Mouse (Mus musculus) limb, embryonic 15.5 days (tissue): ENCODE measurements around the gene Dock2. TPM values are rescaled to one million over a fixed set of nuclear protein-coding genes. Genes with fewer than 3 reads are reported as not detected.

Experiments
- ATAC-seq: fragments of 200-750 bp; cut with Nextera tagmentation; 2 replicates; pipeline ENCODE4 v1.8.0; 2017; ENCODE audit warnings: low read depth, moderate TSS enrichment; ENCODE audit not compliant: insufficient number of reproducible peaks, low FRiP score, low TSS enrichment
- H3K27ac ChIP-seq: fragments of 300-500 bp; sonication (generic); 2 replicates; pipeline ENCODE4 v1.5.1; 2015; ENCODE audit warnings: moderate library complexity, mild to moderate bottlenecking, inconsistent platforms
- H3K27me3 ChIP-seq: fragments of 300-500 bp; sonication (generic); 2 replicates; pipeline ENCODE4 v1.6.1; 2015; ENCODE audit warnings: inconsistent platforms
- H3K36me3 ChIP-seq: fragments of 300-500 bp; sonication (generic); 2 replicates; pipeline ENCODE4 v1.6.1; 2015; ENCODE audit warnings: inconsistent platforms
- H3K4me1 ChIP-seq: fragments of 300-500 bp; sonication (generic); 2 replicates; pipeline ENCODE4 v1.6.1; 2015; ENCODE audit warnings: inconsistent platforms
- H3K4me2 ChIP-seq: fragments of 300-500 bp; sonication (generic); 2 replicates; pipeline ENCODE4 v1.6.1; 2015; ENCODE audit warnings: mild to moderate bottlenecking, inconsistent platforms
- H3K4me3 ChIP-seq: fragments of 300-500 bp; sonication (generic); 2 replicates; pipeline ENCODE4 v1.5.1; 2015; ENCODE audit warnings: mild to moderate bottlenecking, inconsistent platforms
- H3K9ac ChIP-seq: fragments of 300-500 bp; sonication (generic); 2 replicates; pipeline ENCODE4 v1.6.1; 2015; ENCODE audit warnings: inconsistent platforms
- H3K9me3 ChIP-seq: fragments of 300-500 bp; sonication (generic); 2 replicates; pipeline ENCODE4 v1.6.1; 2016; ENCODE audit warnings: inconsistent platforms
- WGBS: fragments of 180-500 bp; shearing (Covaris S2); methylation state at CpG from one replicate; pipeline ENCODE4 v1.1.7; 2015; 5-methylcytosine and 5-hydroxymethylcytosine counted together
- polyA plus RNA-seq: library from polyadenylated mRNA; unstranded; fragments of >200 nt; fragmentation: Nextera tagmentation; extraction: Ambion mirVana; gene quantifications from 2 replicates; pipeline ENCODE4 v1.2.1, GENCODE M21; 2015

The Dock2 gene
- polyA plus RNA-seq, 1 experiment from 2014 or later: 2.6 TPM

- H3K4me3 ChIP-seq: no peak overlapping the region
- H3K27ac ChIP-seq: no peak overlapping the region
- no peak overlapping the region for H3K9ac ChIP-seq
- H3K36me3 ChIP-seq: no peaks in the 10 kb centered on the region
- 62% methylated on average over 8 of the region's 8 CpGs for WGBS
- no peaks in the 10 kb centered on the region for H3K27me3 ChIP-seq
- no peaks in the 10 kb centered on the region for H3K4me1 ChIP-seq
- ATAC-seq: no peak
- no peaks in the 10 kb centered on the region for H3K9me3 ChIP-seq
- H3K4me2 ChIP-seq: no peak overlapping the region
These were observed 919 bp downstream of the Dock2 start for GRCm38 (mm10) chr11:34782516-34783430.

DNA sequence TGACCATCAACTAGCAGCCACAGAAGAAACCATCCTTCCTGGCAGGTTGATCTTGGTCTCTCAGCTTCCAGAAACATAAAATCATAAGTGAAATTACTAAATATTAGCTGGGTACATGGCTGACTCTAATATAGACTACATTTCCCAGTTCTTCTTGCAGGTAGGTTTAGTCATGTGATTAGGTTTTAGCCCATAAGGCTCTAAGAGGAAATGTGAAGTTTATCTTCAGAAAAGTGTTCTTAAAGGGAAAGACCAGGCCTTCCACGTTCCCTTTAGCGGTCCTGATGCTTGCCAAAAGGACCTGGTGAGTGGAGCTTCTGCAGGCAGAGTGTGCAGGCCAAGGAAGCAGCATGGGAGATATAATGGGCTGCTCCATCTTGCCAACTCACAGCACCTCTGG, 2.9 kb downstream of the Dock2 start:
- ATAC-seq: no peak
- Histone ChIP-seq H3K9ac (no peak overlapping the region), H3K4me1 (no peaks in the 10 kb centered on the region), H3K36me3 (no peaks in the 10 kb centered on the region), H3K27ac (no peak overlapping the region), H3K4me3 (no peak overlapping the region), H3K9me3 (no peaks in the 10 kb centered on the region), H3K4me2 (no peak overlapping the region), H3K27me3 (no peaks in the 10 kb centered on the region)
- WGBS: 80% methylated on average over 2 of the region's 2 CpGs

DNA sequence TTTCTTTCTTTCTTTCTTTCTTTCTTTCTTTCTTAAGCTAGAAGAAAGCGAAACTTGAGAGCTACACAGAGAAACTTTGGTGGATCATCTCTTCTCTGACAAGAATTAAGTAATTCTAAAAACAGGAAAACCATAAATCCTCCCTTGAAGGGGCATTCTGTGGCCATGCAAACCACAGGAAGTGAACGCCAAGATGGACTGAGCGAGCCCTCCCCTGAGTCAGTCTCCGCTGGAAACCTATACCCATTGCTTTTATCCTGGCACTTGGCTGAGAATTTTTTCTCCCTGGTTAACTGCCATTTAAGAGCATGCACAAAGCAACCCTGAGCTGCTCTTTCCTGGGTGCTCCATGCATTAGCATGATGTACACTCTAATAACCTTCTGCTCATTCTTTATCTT, 3.7 kb downstream of the Dock2 start:
- no peak overlapping the region for H3K4me2 ChIP-seq
- no peaks in the 10 kb centered on the region for H3K9me3 ChIP-seq
- WGBS: 85% methylated on average over 4 of the region's 4 CpGs
- H3K9ac ChIP-seq: no peak overlapping the region
- H3K27ac ChIP-seq: no peak overlapping the region
- H3K4me1 ChIP-seq: no peaks in the 10 kb centered on the region
- no peak overlapping the region for H3K4me3 ChIP-seq
- H3K36me3 ChIP-seq: no peaks in the 10 kb centered on the region
- H3K27me3 ChIP-seq: no peaks in the 10 kb centered on the region
- ATAC-seq: no peak

DNA sequence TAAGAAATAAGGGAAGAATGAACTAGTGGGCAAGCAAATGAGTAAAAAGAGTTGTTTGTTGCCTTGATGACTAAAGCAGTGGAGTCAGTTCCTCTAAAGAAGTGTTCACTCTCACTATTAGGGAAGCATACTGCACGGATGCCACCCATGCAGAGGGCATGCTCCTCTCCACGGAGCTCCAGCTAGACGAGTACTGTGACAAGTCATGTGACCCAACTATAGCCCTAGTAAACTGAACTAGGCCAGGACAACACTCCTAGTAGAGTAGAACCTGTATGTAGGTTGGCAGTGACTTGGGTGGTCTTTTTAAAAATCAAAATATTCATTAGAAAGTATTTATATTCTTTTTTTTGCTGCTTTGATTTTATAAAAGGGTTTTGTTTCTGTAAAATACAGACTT, 5.3 kb downstream of the Dock2 start:
- Histone ChIP-seq H3K4me1 (no peaks in the 10 kb centered on the region), H3K4me2 (no peak overlapping the region), H3K36me3 (no peaks in the 10 kb centered on the region), H3K27ac (no peak overlapping the region), H3K9ac (no peak overlapping the region), H3K4me3 (no peak overlapping the region), H3K9me3 (no peaks in the 10 kb centered on the region), H3K27me3 (no peaks in the 10 kb centered on the region)
- ATAC-seq: no peak
- 83% methylated on average over 3 of the region's 3 CpGs for WGBS

- Histone ChIP-seq H3K4me2 (no peak overlapping the region), H3K4me3 (no peak overlapping the region), H3K36me3 (no peaks in the 10 kb centered on the region), H3K27ac (no peak overlapping the region), H3K27me3 (no peaks in the 10 kb centered on the region), H3K4me1 (no peaks in the 10 kb centered on the region), H3K9ac (no peak overlapping the region), H3K9me3 (no peaks in the 10 kb centered on the region)
- no peak for ATAC-seq
- WGBS: 89% methylated on average over 4 of the region's 4 CpGs
These were observed 6.2 kb downstream of the Dock2 start for GRCm38 (mm10) chr11:34777529-34777928.

GRCm38 (mm10) chr11:34776054-34776453, 7.6 kb downstream of the Dock2 start:
- Histone ChIP-seq H3K4me1 (0 out of 2 replicates have a peak, but pooled peaks cover 3% of the 10 kb centered on the region), H3K36me3 (no peaks in the 10 kb centered on the region), H3K9ac (no peak overlapping the region), H3K9me3 (no peaks in the 10 kb centered on the region), H3K4me2 (no peak overlapping the region), H3K27ac (no peak overlapping the region), H3K27me3 (no peaks in the 10 kb centered on the region), H3K4me3 (no peak overlapping the region)
- 48% methylated on average over 2 of the region's 2 CpGs for WGBS
- no peak for ATAC-seq

DNA sequence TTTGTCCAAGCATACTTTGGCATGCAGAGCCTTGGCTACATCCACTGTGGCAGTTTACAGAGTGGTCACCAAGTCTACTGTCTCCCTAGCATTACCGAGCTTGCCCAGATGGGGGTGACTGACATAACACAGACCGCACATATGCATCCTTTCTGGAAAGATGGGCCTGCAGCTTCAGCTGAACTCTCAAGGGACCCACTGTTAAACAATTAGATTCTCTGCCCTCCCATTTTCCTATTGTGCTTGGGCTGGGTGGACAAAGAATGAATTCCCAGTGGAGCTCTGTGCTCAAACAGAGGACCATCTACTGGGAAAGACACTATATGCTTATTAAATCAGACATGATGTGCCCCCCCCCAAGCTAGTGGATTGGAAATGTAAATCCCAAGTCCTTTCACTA, 9.1 kb downstream of the Dock2 start:
- WGBS: 74% methylated on average over 2 of the region's 2 CpGs
- Histone ChIP-seq H3K36me3 (no peaks in the 10 kb centered on the region), H3K9me3 (no peaks in the 10 kb centered on the region), H3K9ac (no peak overlapping the region), H3K4me3 (no peak overlapping the region), H3K27me3 (no peaks in the 10 kb centered on the region), H3K4me2 (no peak overlapping the region), H3K27ac (no peak overlapping the region), H3K4me1 (0 out of 2 replicates have a peak, but pooled peaks cover 3% of the 10 kb centered on the region)
- ATAC-seq: no peak

GRCm38 (mm10) chr11:34773304-34773895, 10.3 kb downstream of the Dock2 start:
- no peak overlapping the region for H3K27ac ChIP-seq
- ATAC-seq: no peak
- WGBS: 86% methylated on average over 9 of the region's 9 CpGs

GRCm38 (mm10) chr11:34771221-34771986, 12.3 kb downstream of the Dock2 start:
- H3K9ac ChIP-seq: no peak overlapping the region
- 0 out of 2 replicates have a peak, but pooled peaks cover 3% of the 10 kb centered on the region for H3K4me1 ChIP-seq
- no peaks in the 10 kb centered on the region for H3K27me3 ChIP-seq
- H3K36me3 ChIP-seq: no peaks in the 10 kb centered on the region
- WGBS: 61% methylated on average over 12 of the region's 12 CpGs
- no peaks in the 10 kb centered on the region for H3K9me3 ChIP-seq
- no peak overlapping the region for H3K4me2 ChIP-seq
- no peak overlapping the region for H3K4me3 ChIP-seq
- no peak overlapping the region for H3K27ac ChIP-seq
- no peak for ATAC-seq

More at GRCm38 (mm10) chr11:34773304-34773895, 10.3 kb downstream of the Dock2 start:
- H3K36me3 ChIP-seq: no peaks in the 10 kb centered on the region
- no peak overlapping the region for H3K9ac ChIP-seq
- no peaks in the 10 kb centered on the region for H3K27me3 ChIP-seq
- H3K4me2 ChIP-seq: no peak overlapping the region
- 0 out of 2 replicates have a peak, but pooled peaks cover 3% of the 10 kb centered on the region for H3K4me1 ChIP-seq
- no peaks in the 10 kb centered on the region for H3K9me3 ChIP-seq
- no peak overlapping the region for H3K4me3 ChIP-seq

DNA sequence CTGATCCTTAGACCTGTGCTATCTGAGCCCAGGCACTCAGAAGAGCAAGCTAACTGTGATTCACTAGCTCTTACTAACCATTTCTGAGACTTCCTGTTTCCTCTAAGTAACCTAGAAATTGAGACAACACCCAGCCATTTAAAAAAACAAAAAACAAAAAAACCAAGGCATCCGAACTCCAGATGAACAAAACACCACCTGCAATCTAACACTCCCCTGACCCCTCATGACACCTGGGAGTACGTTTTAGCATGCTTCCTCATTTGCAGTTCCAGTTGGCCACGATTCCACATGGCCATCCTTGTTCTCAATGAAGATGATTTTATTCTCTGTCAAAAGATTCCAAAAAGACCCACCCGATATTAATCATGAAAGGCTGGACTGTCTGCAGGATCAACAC, 13.0 kb downstream of the Dock2 start:
- Histone ChIP-seq H3K27ac (no peak overlapping the region), H3K9me3 (no peaks in the 10 kb centered on the region), H3K27me3 (no peaks in the 10 kb centered on the region), H3K4me1 (0 out of 2 replicates have a peak, but pooled peaks cover 3% of the 10 kb centered on the region), H3K4me3 (no peak overlapping the region), H3K9ac (no peak overlapping the region), H3K4me2 (no peak overlapping the region), H3K36me3 (no peaks in the 10 kb centered on the region)
- no peak for ATAC-seq
- WGBS: 58% methylated on average over 4 of the region's 4 CpGs

DNA sequence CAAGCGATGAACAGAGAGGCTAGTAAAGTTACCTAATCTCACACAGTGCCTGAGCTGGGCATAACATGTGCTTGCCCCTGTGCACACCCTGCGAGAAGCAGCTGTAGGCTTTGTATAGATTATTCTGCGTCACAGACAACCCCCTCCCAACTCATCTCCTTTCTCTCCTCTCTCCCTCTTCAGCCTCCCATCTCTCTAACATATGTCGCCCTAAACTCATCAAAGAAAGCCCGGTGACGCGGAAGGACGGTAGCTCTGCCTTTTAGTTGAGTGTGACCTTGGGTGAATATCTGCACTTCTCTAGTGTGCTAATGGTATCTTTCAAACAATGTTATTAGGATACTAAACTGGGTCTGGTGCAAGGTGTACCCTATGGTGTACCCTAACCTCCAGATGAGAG, 13.7 kb downstream of the Dock2 start:
- H3K36me3 ChIP-seq: no peaks in the 10 kb centered on the region
- no peak overlapping the region for H3K9ac ChIP-seq
- 0 out of 2 replicates have a peak, but pooled peaks cover 3% of the 10 kb centered on the region for H3K4me1 ChIP-seq
- no peaks in the 10 kb centered on the region for H3K9me3 ChIP-seq
- H3K27me3 ChIP-seq: no peaks in the 10 kb centered on the region
- no peak overlapping the region for H3K27ac ChIP-seq
- H3K4me3 ChIP-seq: no peak overlapping the region
- H3K4me2 ChIP-seq: no peak overlapping the region
- 90% methylated on average over 8 of the region's 8 CpGs for WGBS
- no peak for ATAC-seq

- Histone ChIP-seq H3K9ac (no peak overlapping the region), H3K27ac (no peak overlapping the region), H3K36me3 (no peaks in the 10 kb centered on the region), H3K27me3 (no peaks in the 10 kb centered on the region), H3K4me2 (no peak overlapping the region), H3K9me3 (no peaks in the 10 kb centered on the region), H3K4me1 (0 out of 2 replicates have a peak, but pooled peaks cover 3% of the 10 kb centered on the region), H3K4me3 (no peak overlapping the region)
- ATAC-seq: no peak
- WGBS: 91% methylated on average over 2 of the region's 2 CpGs
These were observed 14.3 kb downstream of the Dock2 start for GRCm38 (mm10) chr11:34769396-34769795.
